Mouse (Mus musculus): ENCODE measurements around the gene Slc35a2.
"Not testable (repeated sequence)": the region's sequence is repeated elsewhere in the genome, so short reads cannot be mapped to it uniquely, and the experiment has no call there.

Slc35a2 gene

GRCm38 (mm10) chrX:7907735-7908134, 23.9 kb downstream of the Slc35a2 start, which contains the start of gene Gm10491:
Gene Gm10491, minus strand, starts transcription at chrX:7907835.
- DNase-seq (ENCODE audit: low spot score): no peak

GRCm38 (mm10) chrX:7909242-7909641, 25.4 kb downstream of the Slc35a2 start, which contains the start of gene Gm10490:
Gene Gm10490, plus strand, starts transcription at chrX:7909542.
- DNase-seq (ENCODE audit: low spot score): not testable (repeated sequence)

GRCm38 (mm10) chrX:7910473-7910872, 26.6 kb downstream of the Slc35a2 start:
- no peak for DNase-seq (ENCODE audit: low spot score)

- DNase-seq (ENCODE audit: low spot score): not testable (repeated sequence)
Measured at GRCm38 (mm10) chrX:7915669-7916068, 31.8 kb downstream of the Slc35a2 start.

GRCm38 (mm10) chrX:7917960-7918359, 34.1 kb downstream of the Slc35a2 start:
- DNase-seq (ENCODE audit: low spot score): not testable (repeated sequence)

GRCm38 (mm10) chrX:7919601-7920383, 36.0 kb downstream of the Slc35a2 start, which contains the start of gene Pcsk1n:
Gene Pcsk1n, plus strand, starts transcription at chrX:7919822.
- no peak for DNase-seq (ENCODE audit: low spot score)

- DNase-seq (ENCODE audit: low spot score): no peak
Measured at GRCm38 (mm10) chrX:7922032-7922431, 38.2 kb downstream of the Slc35a2 start.

GRCm38 (mm10) chrX:7926266-7926665, 42.4 kb downstream of the Slc35a2 start:
- no peak for DNase-seq (ENCODE audit: low spot score)

- no peak for DNase-seq (ENCODE audit: low spot score)
Measured at GRCm38 (mm10) chrX:7927116-7927515, 43.3 kb downstream of the Slc35a2 start.

- DNase-seq (ENCODE audit: low spot score): no peak
Measured at GRCm38 (mm10) chrX:7928270-7928790, 44.5 kb downstream of the Slc35a2 start, which contains the start of gene Eras. Gene Eras, minus strand, starts transcription at chrX:7928607.

- no peak for DNase-seq (ENCODE audit: low spot score)
Measured at GRCm38 (mm10) chrX:7936874-7937273, 53.0 kb downstream of the Slc35a2 start.

GRCm38 (mm10) chrX:7937667-7938066, 53.8 kb downstream of the Slc35a2 start:
- DNase-seq (ENCODE audit: low spot score): no peak

Data from ovary, postnatal 10 days (tissue).